Mouse (Mus musculus) kidney, adult 2 months (tissue): ENCODE measurements at regions not wholly inside any gene's neighbourhood (a gene's known extent, or its start where the extent isn't known, plus 50 kb on each side); places are given as distances from the start of the nearest gene placed in this dataset.

Source experiments
- CTCF ChIP-seq: fragments of 200-500 bp; conservative IDR thresholded peaks from 2 replicates; pipeline ENCODE4 v1.5.1; 2011; ENCODE audit warnings: low read depth, mild to moderate bottlenecking, control low read depth, low read length, moderate library complexity, mixed read lengths; ENCODE audit not compliant: insufficient read depth, insufficient read length
- POLR2A ChIP-seq: fragments of 200-500 bp; IDR thresholded peaks from one replicate; pipeline ENCODE4 v1.6.1; 2011; ENCODE audit warnings: low read depth, low read length, control low read depth

- TF ChIP-seq POLR2A (no peak), CTCF (no peak)
These were observed 292.3 kb upstream of the Id2 start for GRCm38 (mm10) chr12:25389202-25389601.
